Mouse (Mus musculus) testis, postnatal 14 days (tissue): ENCODE results near the gene Olfr982.

ENCODE experiments used
- DNase-seq: peaks from one replicate; pipeline ENCODE4 v3.0.0; 2021; ENCODE audit warnings: low spot score

The Olfr982 gene

GRCm38 (mm10) chr9:40073529-40073928 lies at the start of gene Olfr982:
Gene Olfr982, plus strand, starts transcription at chr9:40073829.
- no peak for DNase-seq

GRCm38 (mm10) chr9:40050138-40050537 lies 23.5 kb upstream of the Olfr982 start:
- DNase-seq, result peak; percentile 35

- no peak for DNase-seq
Measured at GRCm38 (mm10) chr9:40093495-40093894, 19.9 kb downstream of the Olfr982 start, which contains the start of gene Olfr983. Gene Olfr983, minus strand, starts transcription at chr9:40093595.

GRCm38 (mm10) chr9:40094769-40095168 lies 21.1 kb downstream of the Olfr982 start:
- DNase-seq, result no peak

GRCm38 (mm10) chr9:40114106-40114505 lies 40.5 kb downstream of the Olfr982 start, which contains the start of gene Olfr984:
Gene Olfr984, minus strand, starts transcription at chr9:40114206.
- no peak for DNase-seq

GRCm38 (mm10) chr9:40116645-40117286 lies 43.1 kb downstream of the Olfr982 start:
- DNase-seq, result peak; percentile 9

GRCm38 (mm10) chr9:40117287-40117659 lies 43.6 kb downstream of the Olfr982 start:
- no peak for DNase-seq
